Mouse (Mus musculus) inflammation-experienced regulatory T-cells, adult 6 months (primary cell): ENCODE results near the gene Gm4969. TPM values are rescaled to one million over a fixed set of nuclear protein-coding genes. Genes with fewer than 3 reads are reported as not detected.

Source experiments
- ATAC-seq: one replicate; pipeline ENCODE4 v1.8.0; 2017
- polyA plus RNA-seq, 3 experiments: library from polyadenylated mRNA; unstranded; fragments of 100-300 nt; shearing (Covaris generic); gene quantifications; one replicate each; pipeline ENCODE4 v1.2.1; 2017

Gene Gm4969
- polyA plus RNA-seq, 3 experiments from 2014 or later = 0.11 TPM; not detected in 2

DNA sequence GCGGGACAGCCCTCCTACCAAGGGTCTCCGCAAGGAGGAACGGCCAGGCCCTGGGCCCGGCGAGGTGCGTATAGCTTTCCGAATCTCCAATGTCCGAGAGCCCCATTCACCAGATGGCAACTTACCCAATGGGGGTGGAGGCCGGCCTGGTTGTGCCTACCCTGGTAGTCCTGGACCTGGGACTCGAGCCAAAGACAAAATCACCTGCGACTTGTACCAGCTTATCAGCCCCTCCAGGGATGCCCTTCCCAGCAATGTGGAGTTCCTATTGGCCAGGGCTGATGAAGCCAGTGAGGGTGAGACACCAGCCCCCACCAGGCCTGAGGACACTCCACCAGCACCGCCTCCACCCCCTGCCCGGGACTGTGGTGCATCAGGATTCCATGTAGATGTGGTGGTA is 18.0 kb upstream of the Gm4969 start:
- ATAC-seq = no peak

DNA sequence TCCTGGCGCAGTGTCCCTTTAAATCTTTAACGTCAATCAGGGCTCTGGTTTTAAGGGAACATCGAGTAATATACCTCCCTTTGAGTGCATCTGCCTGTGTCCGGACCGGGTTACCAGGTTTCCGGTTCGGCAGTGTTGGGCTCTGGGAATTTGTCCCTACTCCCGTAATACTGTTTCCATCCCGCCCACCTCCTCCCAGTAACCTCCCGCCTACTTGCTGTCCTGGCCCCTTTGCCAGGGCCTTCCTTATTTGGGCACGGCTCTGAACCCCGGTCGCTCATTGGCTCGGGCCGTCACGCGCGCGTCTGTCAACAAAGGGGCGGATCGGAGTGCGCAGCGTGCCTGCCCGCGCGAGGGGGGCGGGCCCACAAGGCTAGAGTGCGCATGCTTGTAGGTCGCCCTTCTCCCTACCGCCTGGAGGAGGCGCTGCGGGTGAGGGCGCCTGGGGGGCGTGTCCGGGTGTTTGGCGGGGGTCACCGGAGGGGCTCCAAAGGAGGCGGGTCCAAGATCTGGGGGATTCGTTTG is 13.2 kb upstream of the Gm4969 start:
- ATAC-seq = peak; percentile 95

DNA sequence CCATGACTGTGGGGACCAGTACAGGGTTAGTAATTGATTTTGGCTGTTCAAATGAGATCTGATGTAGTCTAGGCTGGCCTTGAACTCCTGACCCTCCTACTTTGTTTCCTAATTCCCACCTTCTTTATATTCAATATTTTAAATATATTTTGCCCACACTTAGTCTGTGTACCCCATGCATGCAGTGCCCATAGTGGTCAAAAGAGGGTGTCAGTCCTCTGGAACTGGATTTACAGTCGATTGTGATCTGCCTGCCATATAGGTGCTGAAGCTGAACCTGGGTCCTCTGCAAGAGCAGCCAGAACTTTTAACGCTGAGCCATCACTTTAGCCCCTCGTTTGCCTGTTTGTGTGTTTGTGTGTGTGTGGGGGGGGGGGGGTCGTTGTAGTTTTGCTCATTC is 12.5 kb upstream of the Gm4969 start:
- no peak for ATAC-seq

DNA sequence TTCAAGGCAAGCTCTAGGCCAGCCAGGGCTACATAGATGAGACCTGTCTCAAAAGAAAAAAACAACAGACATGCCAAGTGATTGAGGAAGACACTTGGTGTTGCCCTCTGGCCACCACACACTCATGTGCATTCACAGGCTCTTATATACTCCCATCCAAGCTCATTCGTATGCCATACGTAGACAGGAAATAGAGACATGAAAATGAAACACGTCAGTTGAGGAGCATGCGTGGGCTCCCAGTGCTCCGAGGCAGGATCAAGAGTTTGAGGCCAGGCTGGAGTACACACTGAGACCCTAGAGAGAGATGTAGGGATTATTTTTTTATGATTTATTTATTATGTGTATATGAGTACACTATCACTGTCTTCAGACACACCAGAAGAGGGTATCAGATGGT is 11.2 kb upstream of the Gm4969 start:
- ATAC-seq = peak; percentile 16

DNA sequence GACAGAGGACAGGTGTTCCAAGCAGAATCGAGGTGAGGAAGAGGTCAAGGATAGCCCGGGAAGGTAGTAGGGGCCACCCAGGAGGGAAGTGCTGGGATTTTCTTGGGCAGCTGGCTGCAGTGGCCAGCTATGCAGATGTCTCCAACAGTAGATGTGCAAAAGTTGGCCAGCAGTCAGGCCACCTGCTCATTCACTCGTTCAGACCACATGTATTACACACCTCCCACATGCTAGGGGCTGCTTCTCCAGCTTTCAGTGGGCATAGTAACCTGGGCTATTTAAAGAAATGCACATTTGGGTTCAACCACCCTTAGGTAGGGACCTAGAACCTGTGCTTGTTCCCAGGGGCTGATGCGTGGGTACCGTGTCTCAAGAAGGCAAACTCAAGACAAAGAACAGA is 9.6 kb upstream of the Gm4969 start:
- no peak for ATAC-seq

DNA sequence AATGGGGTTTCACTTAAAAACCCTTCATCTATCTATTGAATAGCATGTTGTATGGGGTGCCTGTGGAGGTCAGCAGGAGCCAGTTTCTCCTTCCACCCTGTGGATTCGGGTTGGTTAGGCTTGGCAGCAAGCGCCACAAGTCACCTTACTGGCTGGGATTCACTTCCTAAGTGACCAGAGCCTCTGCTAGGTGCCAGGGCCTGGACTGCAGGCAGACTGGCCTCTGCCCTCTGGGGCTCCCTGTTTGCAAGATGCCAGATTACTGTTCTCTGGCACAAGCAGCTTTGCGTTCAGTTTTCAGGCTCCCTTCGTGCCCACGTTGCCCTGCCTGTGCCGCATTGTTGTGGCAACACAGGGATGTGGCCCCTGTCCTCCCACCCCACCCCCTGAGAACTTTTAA is 6.5 kb upstream of the Gm4969 start:
- ATAC-seq = no peak

DNA sequence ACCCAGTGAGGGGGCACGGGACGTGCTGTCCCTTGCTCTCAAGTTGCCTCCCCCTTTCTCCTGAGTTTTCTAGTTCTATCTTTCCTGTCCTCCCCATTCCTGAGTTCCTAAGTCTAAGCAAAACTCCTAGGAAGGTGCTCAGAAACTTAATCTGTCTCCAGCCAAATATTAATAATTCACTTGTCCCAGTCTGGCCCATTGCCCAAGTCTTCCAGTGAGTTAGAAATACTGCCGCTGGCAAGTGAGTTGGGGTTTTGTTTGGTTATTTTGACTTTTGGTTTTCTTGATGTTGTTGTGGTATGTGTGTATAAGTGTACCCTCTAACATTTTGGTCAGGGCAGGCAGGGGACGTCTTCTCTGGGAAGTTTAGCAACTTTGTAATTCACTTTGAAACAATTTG is 3.5 kb upstream of the Gm4969 start:
- ATAC-seq = no peak

DNA sequence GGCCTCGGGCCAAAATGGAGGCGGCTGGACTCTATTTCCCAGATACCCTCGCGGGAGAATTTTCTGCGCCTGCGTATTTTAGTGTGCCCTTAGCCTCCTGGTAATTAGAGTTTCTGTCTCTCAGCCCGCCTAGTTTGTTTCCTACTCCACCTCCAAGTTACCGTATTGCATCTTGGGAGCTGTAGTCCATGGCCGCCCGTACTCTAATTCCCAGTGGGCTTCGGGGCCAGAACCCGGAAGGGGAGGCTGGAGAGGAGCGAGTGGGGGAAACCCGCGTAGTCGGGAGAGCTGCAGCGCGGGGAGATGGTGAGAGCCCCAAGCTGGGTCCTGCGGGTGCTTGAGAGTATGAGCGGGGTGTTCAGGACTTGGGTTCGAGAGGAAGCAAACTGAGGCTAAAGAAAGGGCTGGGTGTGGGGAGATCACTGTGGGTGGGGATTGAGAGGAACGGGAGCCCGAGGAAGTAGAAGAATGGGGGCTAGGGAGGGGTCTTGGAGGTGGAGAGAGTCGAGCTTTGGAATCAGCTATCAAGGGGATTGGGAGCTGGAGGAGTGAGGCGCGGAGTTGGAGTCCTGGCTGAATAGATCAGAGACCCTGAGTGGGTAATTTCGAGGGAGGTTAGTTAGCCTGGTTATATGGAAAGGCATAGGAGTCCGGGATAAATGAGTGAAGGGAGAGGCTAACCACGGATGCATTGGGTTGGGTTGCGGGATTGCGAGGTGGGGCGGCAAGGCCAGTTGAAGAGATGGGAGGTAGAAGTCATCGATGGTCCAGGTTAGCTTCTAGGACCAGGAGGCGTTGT is 1.7 kb upstream of the Gm4969 start, which contains the start of gene Fbxo46:
Gene Fbxo46, plus strand, starts transcription at position 229 of the 799 bp plus-strand sequence.
- ATAC-seq = peak; percentile 100

DNA sequence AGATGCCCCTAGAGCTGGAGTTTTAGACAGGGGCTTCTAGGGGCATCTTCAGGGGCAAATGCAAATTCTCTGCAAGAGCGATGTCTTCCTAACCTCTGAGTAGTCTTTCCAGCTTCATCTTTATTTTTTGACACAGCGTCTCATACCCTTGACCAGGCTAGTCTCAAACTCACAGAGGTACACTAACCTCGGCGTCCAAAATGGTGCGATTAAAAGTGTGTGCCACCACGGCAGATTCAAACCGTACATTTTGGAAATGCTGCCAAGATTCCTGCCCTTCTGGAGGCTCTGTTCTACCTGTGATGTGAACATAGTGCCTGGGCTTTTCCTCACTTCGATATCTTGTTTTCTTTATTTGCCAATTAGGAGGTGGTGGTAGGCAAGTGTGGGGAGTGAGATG is 915 bp upstream of the Gm4969 start:
- no peak for ATAC-seq

DNA sequence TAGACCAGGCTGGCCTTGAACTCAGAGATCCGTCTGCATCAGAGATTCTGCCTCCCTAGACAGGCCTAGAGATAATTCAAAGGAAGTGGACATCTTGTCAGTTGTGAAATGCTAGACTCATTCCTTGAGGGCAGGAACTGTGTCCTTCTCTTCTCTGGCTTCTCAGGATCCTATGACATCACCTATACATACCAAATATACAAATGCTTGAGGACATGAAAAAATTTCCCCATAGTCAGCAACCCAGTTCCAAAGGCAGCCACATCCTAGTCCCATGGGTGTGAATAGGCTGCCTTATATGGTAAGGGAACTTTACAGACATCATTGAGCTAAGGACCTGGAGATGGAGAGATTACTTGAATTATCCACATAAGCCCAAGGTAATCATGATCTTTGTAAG is 8.6 kb downstream of the Gm4969 start:
- no peak for ATAC-seq

DNA sequence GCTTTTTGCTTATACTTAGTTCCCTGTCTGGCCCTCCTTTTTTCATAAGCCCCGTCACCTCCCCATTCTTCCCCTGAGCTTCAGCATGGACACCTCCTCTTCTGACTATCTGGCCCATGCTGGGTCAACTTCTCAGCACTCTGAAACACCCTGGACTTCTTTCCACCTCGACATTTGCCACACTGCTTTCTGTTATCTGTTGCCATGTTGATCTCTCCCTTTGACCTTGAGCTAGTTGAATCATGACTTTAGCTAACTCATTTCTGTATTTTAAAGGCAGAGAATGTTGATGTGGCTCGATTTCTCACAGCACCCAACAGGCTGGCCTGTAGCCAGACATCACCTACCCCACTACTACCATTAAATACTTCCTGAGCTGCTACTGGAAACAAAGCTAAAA is 10.7 kb downstream of the Gm4969 start:
- no peak for ATAC-seq

DNA sequence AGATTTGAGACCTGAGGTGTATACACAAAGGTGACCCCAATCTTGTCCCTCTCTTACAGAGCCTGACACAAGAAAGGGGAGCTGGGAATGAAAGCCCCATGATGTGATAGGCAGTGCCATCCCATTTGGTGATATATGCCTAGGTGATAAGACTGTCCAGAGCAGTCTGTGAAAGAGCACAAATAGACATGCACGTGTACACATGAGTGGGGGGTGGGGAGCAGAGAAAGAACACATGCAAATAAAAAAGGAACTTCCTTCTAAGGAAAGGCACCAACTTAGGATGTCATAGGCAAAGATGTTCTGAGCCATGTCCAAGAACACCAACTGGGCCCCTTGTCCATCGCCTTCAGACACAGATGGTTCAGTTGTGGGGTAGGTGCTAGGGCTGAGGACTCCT is 13.7 kb downstream of the Gm4969 start:
- no peak for ATAC-seq

DNA sequence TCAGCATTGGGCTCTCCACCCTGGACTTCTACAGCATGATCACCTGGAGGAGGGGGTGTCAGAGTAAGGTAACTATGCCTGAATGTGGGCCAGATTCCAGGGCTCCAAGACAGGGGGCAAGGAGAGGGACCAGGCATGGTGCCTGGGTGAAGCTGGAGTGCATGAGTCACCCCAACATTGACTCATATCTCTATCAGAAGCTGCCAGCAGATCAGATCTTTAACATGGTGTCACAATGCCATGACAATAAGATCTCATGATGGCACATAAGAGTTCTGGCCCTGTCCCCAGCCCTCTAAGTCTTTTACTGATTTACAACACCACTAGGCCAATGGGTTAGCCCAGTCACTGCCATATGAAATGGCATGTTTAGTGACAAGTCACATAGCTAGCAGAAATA is 14.4 kb downstream of the Gm4969 start:
- ATAC-seq = no peak

DNA sequence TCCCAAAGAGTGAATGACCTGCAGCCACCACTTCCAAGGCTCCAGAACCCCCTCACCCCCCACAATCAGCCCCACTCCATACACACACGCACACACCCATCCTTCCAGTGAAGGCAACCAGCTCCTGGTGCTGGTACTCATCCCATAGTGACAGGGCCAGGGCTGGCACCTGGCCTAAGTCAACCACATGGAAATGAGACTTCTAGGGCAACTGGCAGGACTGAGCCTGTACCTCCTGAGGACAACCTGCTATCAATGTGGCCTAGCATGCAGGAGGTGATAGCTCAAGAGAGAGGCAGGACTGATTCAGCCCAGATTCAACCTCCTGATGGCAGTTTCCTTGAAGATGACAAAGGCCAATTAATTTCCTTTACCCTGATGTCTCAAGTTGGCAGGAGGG is 17.9 kb downstream of the Gm4969 start:
- no peak for ATAC-seq

DNA sequence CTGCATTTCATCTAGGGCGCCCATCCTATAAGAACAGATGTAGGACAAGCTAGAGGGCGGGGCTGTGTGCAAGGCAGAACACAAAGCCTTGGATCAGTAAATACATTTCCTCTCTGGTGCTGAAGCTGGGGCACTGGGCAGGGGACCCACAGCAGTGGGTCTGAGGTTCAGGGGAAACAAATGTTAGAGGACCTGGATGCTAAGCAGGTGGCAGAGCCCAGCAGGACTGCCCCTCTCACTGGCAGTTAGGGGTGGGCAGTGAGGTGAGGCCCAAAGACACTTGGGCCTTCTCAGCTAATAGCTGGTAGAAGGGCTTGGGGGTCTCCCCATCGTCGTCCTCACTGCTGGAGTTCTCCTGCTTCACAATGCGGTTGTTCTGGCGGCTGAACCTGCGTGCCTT is 19.4 kb downstream of the Gm4969 start:
- ATAC-seq = no peak

DNA sequence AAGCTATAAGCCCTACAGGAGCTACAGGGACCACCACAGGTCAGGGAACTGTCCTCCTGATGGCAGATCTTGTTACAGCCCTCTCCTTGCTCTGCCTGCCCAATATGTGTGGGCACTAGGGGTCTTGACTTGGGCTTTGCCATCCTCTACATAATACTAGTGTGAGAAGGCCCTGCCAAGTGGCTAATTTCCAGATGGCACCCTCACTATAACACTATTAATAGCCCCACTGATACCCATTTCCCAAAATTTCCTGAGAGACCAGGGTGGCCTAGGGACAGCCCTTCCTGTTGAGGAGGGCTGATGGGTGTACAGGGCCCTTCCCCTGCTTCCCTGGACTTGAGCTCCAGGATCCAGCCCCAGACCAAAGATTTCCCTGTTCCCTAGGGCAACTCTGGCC is 20.3 kb downstream of the Gm4969 start:
- ATAC-seq = no peak

DNA sequence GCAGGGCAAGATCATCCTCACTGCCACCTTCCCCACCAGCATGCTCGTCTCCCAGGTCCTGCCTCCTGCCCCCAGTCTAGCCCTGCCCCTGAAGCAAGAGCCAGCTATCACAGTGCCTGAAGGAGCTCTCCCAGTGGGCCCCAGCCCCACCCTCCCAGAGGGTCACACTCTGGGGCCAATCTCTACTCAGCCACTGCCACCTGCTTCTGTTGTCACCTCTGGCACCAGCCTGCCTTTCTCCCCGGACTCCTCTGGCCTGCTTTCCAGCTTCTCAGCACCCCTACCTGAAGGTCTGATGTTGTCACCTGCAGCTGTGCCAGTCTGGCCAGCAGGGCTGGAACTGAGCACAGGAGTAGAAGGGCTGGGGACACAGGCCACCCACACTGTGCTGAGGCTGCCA is 21.0 kb downstream of the Gm4969 start:
- no peak for ATAC-seq

DNA sequence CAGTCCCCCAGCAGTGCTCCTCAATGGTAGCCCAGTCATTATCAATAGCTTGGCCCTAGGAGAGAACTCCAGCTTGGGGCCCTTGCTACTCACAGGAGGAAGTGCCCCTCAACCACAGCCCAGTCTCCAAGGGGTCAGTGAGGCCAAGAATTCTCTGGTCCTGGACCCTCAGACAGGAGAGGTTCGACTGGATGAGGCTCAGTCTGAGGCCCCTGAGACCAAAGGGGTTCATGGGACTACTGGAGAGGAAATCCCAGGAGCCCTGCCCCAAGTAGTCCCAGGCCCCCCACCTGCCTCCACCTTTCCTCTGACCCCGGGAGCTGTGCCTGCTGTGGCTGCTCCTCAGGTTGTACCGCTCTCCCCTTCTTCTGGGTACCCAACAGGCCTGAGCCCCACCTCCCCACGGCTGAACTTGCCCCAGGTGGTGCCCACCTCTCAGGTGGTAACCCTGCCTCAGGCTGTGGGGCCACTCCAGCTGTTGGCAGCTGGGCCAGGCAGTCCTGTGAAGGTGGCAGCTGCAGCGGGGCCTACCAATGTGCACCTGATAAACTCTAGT is 21.7 kb downstream of the Gm4969 start:
- ATAC-seq = no peak

DNA sequence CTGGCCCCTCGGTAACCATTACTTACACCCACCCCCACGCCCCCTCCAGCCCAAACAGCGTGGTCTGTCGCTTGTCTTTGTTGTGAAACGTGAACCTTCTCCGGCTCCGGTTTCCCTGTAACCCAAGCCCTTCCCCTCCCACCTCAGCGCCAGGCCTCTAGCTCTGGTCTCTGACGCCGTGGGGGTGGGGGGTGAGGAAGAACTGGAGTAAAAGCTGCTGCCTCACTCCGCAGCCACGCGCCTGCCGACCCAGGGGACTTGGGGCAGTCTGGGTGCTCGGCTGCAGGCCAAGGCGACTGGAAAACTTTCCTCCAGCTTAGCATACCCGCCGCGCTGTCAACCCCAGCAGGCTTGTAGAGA is 22.4 kb downstream of the Gm4969 start:
- ATAC-seq = no peak

DNA sequence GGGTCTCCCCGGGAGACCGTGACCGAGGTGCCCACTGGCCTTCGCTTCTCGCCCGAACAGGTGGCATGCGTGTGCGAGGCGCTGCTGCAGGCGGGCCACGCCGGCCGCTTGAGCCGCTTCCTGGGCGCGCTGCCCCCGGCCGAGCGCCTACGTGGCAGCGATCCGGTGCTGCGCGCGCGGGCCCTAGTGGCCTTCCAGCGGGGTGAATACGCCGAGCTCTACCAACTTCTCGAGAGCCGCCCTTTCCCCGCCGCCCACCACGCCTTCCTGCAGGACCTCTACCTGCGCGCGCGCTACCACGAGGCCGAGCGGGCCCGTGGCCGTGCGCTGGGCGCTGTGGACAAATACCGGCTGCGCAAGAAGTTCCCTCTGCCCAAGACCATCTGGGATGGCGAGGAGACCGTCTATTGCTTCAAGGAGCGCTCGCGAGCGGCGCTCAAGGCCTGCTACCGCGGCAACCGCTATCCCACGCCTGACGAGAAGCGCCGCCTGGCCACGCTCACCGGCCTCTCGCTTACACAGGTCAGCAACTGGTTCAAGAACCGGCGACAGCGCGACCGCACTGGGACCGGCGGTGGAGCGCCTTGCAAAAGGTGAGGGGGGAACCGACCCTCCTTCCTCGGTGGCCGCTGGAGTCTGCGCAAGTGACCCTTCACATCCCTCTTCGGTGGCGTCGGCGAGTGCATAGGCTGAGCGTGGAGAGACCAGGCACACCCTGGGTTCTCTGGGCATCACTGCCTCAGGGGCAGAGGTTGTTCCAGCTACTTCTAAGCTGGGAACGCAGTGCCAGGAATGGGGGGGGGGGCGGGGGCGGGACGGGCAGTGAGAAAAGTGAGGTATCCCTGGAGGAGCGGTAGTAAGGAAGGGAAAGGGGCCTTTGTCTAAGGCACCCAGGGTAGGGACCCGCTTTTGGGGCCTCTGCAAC is 23.1 kb downstream of the Gm4969 start:
- no peak for ATAC-seq

DNA sequence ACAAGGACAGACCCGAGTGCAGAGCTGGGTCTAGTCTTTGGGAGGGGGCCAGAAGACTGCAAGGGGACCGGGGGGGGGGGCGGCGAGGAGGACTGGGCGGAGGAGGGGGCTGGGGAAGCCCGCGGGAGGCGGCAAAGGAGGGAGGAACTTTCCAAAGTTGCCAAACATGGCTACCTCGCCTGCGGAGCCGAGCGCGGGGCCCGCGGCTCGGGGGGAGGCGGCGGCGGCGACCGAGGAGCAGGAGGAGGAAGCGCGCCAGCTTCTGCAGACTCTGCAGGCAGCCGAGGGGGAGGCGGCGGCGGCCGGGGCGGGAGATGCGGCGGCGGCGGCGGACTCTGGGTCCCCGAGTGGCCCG is 23.7 kb downstream of the Gm4969 start, which contains the start of gene Six5:
Gene Six5, plus strand, starts transcription at position 124 of the 355 bp plus-strand sequence.
- peak; percentile 39 for ATAC-seq

DNA sequence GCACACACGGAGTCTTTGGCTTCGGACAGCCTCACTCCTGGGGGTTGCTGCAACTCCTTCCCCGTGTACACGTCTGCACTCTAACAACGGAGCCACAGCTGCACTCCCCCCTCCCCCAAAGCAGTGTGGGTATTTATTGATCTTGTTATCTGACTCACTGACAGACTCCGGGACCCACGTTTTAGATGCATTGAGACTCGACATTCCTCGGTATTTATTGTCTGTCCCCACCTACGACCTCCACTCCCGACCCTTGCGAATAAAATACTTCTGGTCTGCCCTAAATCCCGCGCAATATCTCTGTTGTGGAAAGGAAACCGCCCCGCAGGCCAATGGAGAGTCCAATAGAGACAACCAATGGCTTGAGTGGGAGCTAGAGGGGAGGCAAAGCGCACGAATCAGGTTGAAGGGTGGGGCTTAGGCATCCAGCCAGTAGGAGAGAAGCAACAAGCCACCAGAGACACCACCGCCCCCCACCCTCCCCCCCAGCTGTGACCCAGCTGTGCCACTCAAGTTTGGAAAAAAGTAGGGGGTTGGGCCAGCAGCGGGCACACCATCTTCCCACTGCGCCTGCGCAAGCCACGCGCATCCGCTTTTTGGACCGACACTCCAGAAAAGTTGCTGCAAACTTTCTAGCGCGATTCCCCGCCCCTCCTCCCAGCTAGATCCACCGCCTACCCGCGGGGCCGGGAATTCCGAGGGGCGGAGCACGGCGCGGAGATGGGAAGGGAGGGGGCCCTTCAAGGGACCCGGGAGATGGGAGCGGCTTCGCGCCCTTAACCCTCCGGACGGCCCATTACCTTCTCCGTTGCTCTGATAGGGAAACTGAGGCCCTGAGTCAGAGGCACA is 24.4 kb downstream of the Gm4969 start:
- peak; percentile 83 for ATAC-seq

DNA sequence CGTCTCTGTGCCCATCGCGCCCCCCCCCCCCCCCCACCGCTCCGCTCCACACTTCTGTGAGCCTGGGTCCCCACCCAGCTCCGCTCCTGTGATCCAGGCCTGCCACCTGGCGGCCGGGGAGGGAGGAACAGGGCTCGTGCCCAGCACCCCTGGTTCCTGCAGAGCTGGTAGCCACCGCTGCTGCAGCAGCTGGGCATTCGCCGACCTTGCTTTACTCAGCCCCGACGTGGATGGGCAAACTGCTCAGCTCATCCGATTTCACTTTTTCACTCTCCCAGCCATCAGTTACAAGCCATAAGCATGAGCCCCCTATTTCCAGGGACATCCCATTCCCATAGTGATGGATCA is 25.0 kb downstream of the Gm4969 start:
- ATAC-seq = peak; percentile 66
